Mouse (Mus musculus) right cerebral cortex, postnatal 36 days (tissue): ENCODE data around the gene Gm15557.

ENCODE experiments used
- DNase-seq, 2 experiments: peaks; one replicate each; pipeline ENCODE4 v3.0.0; 2022; ENCODE audit warnings: low spot score in 2 of 2, mixed read lengths in 1 of 2

The Gm15557 gene

DNA sequence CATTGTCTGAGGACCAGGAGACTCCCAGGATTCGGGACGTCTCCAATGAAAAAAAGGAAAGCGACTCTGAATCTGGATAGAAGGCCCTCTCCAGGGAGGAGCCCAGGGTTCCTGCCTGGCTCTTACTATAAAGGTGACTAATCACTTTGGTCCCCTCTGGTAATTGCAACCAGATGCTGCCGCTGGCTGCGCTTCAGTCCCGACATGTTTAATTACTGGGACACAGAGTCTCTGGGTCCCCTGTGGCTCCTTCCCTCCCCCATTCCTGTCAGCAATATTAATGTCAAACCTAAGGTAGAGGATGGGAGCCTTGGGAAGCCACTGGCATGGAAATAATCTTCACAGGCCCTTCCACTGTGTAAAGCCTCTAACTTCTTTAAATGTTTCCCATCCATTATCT is 8.8 kb downstream of the Gm15557 start:
- DNase-seq: no peak

- peak; percentile 32 to 49 for DNase-seq
These were observed 11.5 kb downstream of the Gm15557 start for GRCm38 (mm10) chr2:155952006-155952405.

GRCm38 (mm10) chr2:155956134-155957059 is 15.9 kb downstream of the Gm15557 start, which contains the start of gene Cep250:
Cep250 (plus strand) TSS chr2:155956458.
- peak; percentile 71 to 76 for DNase-seq

GRCm38 (mm10) chr2:155959981-155960380 is 19.5 kb downstream of the Gm15557 start:
- DNase-seq: no peak

DNA sequence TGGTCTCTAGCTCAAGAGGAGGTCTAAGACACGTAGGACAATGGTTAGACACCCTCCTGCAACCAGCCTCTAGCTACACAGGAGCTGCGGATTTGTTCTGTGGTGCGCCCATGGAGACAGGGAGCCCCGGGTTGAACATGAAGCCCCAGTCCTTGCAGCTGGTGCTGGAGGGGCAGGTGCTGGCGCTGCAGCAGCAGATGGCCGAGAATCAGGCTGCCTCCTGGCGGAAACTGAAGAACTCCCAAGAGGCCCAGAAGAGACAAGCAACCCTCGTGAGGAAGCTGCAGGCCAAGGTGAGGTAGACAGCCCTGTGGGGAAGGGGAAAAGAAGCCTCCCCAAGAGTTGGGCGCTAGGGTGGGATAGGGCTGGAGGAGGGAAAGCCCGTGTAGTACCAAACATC is 21.3 kb downstream of the Gm15557 start:
- DNase-seq: no peak

DNA sequence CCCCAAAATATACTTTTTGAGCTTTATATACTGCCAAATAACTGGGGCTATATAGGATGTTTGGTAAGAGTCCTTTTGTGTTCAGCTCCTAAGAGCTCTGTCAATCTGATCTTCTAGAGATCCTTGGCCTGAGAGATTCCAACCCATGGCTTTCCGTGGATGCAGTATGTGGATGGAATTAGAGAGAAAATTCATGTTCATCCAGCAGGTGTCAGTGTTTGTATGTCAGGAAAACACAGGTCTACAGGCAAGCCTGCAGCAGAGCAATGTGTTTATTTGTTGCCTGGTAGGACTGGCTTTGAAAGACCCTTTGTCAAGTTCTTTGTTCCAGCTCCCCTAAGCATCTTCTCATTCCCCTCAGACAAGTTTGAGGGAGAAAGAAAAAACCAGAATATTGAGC is 22.5 kb downstream of the Gm15557 start:
- DNase-seq: no peak

- no peak for DNase-seq
These were observed 32.8 kb downstream of the Gm15557 start for GRCm38 (mm10) chr2:155973348-155973747.

DNA sequence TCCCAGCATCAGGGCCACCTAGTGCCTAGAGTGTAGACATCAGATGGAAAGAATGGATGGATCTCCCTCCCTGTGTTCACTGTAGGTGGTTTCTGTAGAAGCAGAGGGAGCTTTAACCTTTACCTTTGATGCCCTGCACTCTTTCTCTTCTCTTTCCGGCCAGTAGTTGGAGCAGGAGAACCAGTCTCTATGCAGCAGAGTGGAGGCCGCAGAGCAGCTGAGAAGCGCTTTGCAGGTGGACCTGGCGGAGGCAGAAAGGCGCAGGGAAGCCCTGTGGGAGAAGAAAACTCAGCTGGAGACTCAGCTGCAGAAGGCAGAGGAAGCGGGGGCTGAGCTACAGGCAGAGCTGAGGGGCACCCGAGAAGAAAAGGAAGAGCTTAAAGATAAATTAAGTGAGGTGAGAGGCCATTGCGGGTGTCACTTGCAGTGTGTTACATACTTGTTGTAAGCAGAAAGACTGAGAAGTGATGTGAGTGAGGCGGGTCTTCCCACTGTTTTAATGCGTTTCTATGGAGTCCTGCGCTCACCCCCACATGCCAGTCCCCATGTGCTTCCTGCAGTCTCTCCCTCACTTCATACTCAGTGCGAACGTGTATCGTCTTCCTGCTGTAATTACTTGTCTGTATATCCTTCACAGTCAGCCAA is 33.7 kb downstream of the Gm15557 start:
- no peak for DNase-seq

DNA sequence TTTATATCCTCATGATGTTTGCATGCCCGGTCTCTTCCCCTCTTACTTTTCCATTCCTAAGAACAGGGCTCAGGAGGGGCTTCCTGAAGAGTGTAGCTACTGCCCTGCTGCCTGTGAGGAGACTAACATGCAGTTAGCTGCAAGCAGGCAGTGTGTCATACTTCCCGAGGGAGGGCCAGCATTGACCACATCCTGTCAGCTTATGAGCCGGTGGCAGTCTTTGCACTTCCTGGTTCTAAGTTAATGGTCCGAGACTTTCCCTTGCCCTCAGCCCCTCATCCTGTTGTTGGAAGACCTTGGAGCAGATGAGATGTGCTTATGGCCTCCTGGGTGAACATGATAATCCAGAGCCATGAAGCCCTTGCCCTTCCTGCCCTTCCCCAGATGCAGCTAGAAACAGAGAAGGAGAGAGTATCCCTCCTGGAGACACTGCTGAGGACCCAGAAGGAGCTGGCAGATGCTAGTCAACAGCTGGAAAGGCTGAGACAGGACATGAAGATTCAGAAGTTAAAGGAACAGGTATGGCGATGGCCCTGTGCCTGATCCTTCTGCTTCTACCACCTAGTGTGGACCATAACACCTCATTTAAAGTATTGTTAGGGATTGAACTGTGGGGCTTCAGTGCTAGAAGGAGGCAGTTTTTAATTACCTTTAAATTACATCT is 38.9 kb downstream of the Gm15557 start:
- no peak for DNase-seq

DNA sequence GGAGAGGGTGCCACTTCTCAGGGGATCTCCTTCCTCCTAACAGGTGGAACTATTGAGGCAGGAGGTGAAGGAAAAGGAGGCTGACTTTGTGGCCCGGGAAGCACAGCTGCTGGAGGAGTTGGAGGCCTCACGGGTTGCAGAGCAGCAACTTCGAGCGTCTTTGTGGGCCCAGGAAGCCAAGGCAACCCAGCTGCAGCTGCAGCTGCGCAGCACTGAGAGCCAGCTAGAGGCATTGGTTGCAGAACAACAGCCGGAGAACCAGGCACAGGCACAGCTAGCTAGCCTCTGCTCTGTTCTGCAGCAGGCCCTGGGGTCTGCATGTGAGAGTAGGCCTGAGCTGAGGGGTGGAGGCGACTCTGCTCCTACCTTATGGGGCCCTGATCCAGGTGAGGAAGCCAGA is 45.2 kb downstream of the Gm15557 start:
- DNase-seq: no peak

DNA sequence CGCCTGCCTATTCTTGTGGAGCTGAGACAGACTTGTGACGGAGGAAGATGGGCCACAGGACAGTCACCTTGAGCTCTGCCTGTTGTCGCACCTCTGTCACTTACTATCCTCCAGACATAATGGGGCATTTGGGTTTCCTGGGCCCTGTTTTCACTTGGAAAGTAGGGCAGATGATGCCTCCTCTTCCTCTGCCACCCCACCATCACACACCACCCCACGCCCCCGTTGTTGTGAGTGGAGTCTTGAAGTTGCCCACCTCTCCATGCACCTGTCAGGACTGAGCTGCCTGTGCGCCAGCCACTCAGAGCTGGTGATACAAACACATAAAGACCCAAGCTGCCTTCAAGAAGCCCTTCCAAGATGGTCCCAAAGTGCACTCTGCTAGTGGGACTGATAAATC is 46.6 kb downstream of the Gm15557 start:
- DNase-seq: no peak

- DNase-seq: no peak
These were observed 48.6 kb downstream of the Gm15557 start for GRCm38 (mm10) chr2:155989085-155989484.

- no peak for DNase-seq
These were observed 50.6 kb downstream of the Gm15557 start for GRCm38 (mm10) chr2:155991151-155991550.

- peak; percentile 43 to 49 for DNase-seq
These were observed 51.4 kb downstream of the Gm15557 start for GRCm38 (mm10) chr2:155991863-155992321.
